Mouse (Mus musculus) stomach, postnatal 0 days (tissue): Measurements from ENCODE around the gene Snx11.

ENCODE experiments used
- CTCF ChIP-seq: IDR thresholded peaks from 2 replicates; pipeline ENCODE4 v1.5.1; 2016; ENCODE audit warnings: antibody characterized with exemption, low read depth, mild to moderate bottlenecking, moderate library complexity
- EP300 ChIP-seq: optimal IDR thresholded peaks from 2 replicates; pipeline ENCODE3; 2016; ENCODE audit warnings: antibody characterized with exemption

DNA sequence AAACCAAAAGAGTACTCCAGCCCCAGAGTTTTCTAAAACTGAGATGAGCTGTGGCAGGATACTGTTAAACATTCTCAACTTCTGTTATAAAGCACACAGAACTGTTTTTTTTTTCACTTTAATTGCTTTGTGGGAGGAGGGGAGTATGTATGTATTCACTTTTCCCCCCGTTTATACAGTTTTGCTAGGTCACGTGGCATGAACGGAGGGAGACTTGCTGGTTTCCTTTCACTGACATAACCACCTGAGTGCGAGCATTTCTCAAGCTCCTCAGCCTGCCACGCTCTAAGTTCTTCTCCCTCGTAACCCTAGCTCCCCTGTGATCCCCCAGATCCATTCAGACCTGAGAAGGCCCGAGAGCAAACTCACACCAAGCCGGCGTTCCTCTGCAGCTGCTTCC lies 4.9 kb downstream of the Snx11 start:
- TF ChIP-seq CTCF (no peak), EP300 (no peak)
